Mouse (Mus musculus) cerebellum, adult 11-12 months (tissue): ENCODE measurements around the gene A630095N17Rik.

Source experiments
- DNase-seq: peaks from one replicate; pipeline ENCODE4 v3.0.0; 2022

The A630095N17Rik gene

GRCm38 (mm10) chr1:75231664-75232152 is at the start of gene A630095N17Rik:
Gene A630095N17Rik, minus strand, starts transcription at chr1:75232102.
- no peak for DNase-seq

DNA sequence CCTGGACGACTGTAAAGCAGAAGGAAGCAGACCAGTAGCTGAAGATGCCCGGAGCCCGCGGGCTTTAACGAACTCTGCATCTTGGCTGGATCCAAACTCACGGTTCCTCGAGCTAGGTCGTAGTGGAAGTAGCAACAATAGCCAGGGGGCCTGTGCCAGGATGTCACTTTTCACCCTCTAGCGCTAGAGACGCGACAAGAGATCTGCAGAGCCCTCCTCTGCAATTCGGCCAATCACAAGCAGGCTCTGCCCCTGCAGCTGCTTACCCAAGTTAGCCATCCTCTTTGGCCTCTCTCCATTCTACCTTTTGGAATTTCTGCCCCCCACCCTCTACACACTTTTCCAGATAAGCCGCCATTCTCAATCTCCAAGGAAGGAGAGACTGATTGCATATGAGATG is 46.3 kb upstream of the A630095N17Rik start, which contains the start of gene Resp18:
Gene Resp18, minus strand, starts transcription at position 188 of the 400 bp plus-strand sequence.
- DNase-seq, result peak; percentile 53

- DNase-seq, result peak; percentile 49
These were observed 45.6 kb upstream of the A630095N17Rik start for GRCm38 (mm10) chr1:75277195-75278188.

DNA sequence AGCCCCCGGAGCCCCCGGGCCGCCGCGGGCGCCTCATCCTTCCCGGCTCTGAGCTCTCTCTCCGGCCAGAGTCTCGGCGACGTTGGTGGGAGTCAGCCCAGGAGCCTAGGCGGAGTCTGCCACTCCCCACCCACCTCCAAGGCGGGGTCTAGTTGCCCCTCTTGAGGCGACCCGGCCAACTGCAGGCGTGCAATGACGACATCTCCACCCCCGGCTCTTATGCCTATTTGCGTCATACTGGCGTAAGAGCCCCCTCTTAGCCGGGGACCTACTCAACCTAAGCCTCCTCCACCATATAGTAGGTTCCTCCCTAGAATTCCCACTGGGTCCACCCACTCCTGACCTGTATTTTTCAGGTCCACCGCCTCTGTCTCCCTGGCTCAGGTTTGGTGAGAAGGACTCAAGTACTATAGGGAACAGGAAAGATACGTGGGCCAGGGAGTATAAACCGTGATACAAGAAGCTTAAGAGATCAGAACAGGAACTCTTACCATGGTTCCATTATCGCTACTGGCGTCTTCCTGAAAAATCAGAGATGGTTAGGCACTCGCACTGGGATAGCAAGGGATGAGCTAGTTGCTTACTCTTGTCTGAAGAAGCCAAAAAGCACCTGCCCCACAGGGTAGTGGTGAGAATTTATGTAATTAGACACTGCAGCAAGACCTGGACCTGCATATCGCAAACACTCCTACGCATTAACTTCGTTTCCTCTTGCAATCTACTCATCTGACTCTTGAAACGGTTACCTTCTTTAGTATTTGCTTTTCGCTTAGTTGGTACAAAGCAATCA is 32.4 kb upstream of the A630095N17Rik start, which contains the start of gene Ptprn:
Gene Ptprn, minus strand, starts transcription at position 412 of the 790 bp plus-strand sequence.
- peak; percentile 90 for DNase-seq

DNA sequence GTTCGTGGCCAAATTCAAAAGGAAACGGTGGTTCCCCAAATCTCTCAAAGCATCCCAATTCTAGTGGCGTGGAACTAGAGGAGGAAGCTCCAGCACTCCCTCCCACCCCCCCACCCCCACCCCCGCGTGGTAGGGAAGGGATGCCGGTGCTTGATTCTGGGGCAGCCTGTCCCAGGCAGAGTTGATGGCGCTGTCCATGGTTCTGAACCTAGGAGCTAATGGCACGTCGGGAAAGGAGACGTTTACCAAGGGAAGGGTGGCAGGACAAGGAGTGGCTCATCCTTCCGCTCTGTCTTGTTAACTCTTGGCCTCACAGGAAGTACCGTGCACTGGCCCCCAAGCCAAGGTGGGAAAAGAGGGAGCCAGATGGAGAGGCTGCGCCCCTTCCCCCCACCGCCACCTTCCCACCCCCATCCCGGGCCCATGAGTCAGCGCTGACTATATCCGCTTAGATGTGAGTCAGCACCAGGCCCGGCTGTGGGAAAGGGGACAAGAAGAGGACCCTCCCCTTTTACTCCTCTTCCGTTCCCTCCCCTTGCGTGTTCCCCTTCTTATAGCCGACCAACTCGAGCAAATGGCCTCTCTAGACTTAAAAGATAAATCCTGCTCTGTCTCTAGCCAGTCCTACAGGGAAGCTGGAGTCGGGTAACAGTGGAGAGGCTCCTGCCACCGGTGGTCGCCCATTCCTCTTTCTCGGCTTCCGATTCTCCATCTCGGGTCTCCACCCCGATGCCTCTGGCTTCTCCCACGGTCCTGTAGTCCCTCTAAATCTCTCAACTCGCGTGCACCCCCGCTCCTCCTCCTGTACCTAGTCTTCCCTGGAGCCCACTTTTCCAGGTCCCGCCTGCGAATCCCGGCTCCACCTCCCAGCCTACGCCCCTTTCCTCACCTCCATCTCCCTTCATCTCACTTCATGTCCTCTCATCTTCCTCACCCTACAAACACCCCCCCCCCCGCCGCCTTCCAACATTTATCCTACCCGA is 31.4 kb upstream of the A630095N17Rik start:
- DNase-seq, result peak; percentile 70

DNA sequence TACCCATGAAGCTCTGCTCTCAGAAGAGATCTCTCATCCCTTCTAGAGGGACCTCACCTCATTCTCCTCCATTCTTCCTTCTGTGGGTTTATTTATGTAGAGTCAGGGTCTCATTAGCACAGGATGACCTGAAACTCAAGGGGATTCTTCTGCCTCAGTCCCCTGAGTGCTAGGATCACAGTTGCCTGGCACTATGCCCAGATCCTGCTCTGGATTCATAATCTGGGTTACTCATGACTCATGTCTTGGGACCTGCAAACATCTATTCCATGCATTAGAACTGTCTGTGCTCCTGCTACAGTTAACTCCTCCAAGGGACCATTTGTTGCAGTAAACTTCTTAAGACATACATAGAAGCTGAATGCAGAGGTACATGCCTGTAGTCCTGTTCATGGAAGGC is 29.4 kb upstream of the A630095N17Rik start:
- DNase-seq, result no peak

DNA sequence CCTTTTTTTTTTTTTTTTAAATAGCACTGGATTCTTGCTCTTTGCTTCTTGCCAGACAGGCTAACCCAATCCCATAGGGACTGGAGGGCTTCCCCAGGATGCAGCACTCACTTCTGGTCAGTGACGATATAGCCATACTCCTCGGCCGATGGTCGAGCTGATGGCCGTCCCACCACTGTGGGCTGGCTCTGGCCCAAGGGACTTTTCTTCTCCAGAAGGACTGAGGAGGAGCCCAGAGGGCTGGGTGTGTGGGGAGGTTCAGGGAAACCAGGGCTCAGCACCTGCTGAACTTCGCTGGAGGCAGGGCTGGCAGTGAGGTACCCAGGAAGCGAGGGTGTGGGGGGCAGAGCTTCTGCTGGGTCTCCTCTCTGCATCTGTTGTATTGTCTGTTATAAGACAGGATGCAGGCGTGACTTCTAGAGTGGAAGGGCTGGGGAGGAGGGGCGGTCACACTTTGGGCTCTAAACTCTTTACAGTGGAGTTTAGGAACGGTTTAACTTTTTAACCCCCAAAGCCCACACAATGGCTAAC is 23.7 kb upstream of the A630095N17Rik start:
- peak; percentile 45 for DNase-seq

- no peak for DNase-seq
These were observed 22.7 kb upstream of the A630095N17Rik start for GRCm38 (mm10) chr1:75254625-75255013.

DNA sequence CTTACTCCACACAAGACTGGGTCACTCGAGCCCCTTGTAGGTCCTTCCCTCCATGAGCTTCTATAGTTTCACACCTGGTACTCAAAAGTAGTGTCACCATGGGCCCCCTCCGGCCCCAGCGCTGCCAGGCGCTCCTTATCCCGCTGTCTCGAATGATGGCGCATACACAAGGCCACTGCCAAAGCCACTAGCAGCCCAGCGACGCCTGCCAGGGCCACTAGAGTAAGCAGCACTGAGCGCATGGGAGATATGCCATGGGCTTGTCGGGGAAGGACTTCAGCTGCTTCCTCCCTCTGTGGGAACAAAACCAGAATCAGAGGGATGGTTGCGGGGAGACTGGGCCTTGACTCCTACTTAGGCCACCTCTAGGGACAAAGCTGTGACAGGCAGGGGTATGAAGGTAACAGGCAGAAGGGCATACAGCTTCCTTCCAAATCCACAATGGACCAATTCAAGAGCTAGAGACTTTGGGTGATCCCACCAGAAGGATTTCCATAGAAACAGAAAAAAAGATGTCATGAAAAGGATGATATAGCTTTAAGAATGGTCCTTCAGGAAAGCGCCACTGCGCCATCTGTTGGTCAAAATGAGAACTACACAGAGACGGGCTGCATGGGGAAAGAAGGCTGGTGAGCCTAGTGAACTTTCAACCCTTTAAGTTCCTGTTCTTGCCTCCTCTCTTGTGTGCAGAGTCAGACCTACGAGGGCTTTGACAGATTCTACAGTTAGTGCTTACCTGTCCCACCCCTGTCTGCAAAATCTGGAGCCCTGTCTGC is 22.1 kb upstream of the A630095N17Rik start:
- DNase-seq, result peak; percentile 78

GRCm38 (mm10) chr1:75253029-75253428 is 21.1 kb upstream of the A630095N17Rik start:
- DNase-seq, result peak; percentile 60

DNA sequence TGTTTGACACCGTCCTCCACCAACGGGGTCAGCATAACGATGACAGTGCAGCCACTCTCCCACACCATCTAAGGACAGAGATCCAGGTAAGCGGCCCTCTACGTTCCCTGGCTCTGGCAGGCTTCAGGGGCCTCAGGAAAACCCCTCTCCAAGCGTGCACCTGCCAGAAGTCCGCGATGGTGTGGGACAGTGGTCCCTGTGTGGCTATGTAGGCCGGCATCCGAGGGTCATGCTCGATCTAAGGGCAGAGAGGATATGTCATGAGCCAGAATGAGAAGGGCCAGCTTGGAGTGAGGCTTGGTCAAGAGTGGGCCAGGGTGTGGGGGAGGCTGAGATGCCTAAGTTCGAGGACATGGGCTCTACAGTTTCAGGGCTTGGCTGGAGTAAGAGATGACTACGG is 20.4 kb upstream of the A630095N17Rik start:
- peak; percentile 53 for DNase-seq

DNA sequence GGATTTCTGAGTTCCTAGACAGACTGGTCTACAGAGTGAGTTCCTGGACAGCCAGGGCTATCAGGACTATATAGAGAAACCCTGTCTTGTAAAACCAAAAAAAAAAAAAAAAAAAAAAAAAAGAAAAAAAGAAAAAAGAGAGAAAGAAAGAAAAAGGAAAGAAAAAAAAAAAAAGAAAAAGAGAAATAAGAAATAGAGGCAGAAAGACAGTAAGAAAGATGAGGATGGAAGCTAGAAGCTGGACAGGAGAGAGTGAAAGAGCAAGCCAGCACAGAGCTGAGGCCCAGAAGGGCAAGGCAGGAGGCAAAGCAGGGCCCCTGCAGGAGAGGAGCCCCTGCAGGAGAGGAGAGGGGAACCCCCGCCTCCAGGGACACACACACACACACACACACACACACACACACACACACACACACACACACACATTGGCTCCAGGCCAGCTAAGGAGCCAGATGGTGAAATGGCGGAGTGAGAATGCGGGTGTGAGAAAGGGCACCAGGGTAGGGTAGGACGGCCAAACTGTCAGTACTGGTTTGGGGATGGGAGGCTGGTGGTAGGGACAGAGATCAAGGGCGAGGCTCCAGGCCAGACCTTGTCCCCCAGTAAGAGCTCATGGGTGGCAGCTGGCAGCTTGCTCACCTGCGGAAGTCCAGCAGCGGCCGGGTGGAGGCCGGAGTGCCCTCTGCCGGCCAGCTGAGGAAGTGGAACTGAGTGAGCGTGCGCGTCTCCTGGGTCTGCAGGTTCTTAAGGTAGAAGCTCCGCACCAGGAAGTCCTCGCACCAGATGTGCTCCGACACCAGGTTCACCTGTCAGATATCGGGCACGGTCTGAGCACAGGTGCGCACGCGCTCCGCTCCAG is 19.4 kb upstream of the A630095N17Rik start:
- peak; percentile 90 for DNase-seq

DNA sequence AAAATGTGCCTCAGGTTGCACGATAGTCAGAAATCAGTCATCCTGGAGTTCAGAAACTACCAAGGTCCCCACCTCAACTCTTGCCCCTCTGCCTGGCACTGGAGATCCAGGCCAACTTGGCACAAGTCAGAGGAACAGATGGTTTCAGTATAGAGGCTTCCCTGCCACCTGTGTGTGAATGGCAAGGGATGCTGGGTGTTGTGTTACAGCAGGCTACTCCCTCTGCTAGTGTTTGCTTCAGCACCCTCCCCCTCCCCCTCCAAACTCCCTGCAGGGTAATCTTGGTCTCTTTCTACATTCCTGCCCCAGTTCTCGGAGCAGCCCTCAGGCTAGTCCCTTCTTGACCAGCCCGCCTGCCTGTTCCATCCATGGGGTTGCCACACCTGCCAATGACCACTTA is 18.6 kb upstream of the A630095N17Rik start:
- peak; percentile 80 for DNase-seq

GRCm38 (mm10) chr1:75248041-75248772 is 16.3 kb upstream of the A630095N17Rik start:
- DNase-seq, result peak; percentile 64

GRCm38 (mm10) chr1:75247071-75247930 is 15.4 kb upstream of the A630095N17Rik start:
- DNase-seq, result no peak

DNA sequence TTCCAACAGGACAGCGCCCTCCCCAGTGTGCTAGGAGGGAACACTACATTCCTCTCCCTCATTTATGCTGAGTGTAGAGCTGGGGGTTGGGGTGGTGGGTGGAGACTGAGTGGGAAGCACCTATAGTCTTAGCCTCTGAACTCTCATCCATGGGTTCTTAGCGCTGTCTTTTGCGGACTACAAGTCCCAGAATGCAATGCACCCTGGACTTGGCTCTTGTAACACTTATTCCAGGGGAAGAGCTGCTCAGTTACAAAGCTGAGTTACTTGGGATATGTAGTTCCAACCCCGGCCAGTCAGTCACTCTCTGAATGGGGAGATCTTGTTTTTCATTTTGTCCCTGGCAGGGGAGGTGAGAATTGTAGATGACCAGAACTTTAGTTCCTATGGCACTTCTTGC is 12.9 kb upstream of the A630095N17Rik start:
- DNase-seq, result peak; percentile 66

GRCm38 (mm10) chr1:75244175-75244826 is 12.4 kb upstream of the A630095N17Rik start:
- no peak for DNase-seq
